ENCODE assay signal across 25 mouse cellular contexts in the genomic region with DNA sequence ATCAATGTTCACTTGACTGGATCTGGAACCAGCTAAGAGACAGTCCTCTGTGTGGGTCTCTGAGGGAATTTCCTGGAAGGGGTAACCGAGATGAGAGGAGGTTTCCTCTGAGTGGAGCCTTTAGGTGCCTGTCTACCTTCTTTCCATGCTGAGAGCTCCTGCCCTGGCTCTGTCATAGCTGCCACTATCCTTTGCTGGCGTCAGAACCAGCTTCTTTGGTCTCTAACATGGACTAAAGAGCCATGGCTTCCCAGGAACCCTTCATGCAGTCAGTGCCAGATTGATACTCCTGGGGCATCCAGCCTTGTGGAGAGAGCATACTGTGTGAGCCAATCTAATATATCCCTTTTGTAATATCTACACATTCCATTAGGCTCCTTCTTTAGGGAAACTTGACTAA.
DNase-seq lines count a peak whose midpoint lies in the region; ATAC-seq and TF ChIP-seq lines count a peak whose summit lies in the region.
"Had no signal": no experiment of that assay in that cellular context is flagged by ENCODE, and none has a peak within 500 bp of the region (broad histone marks: within the 10 kb centered on the region; RNA-seq: fewer than 3 reads in every experiment).

No protein-coding gene starts in this region.

- H3K4me2 ChIP-seq in neural tube, embryonic 15.5 days = no peak overlapping the region
- H3K4me2 ChIP-seq: forebrain, embryonic 12.5 days; hindbrain, embryonic 13.5 days; lung, embryonic 14.5 days; midbrain, embryonic 12.5 days; neural tube, embryonic 12.5 days had no signal

- TF ChIP-seq EP300 in heart, adult 2 months (IDR thresholded peaks at IDR 0.05; ENCODE audit: insufficient read depth, low read depth, low read length) = no peak

- no peak overlapping the region for H3K4me3 ChIP-seq in heart, adult 2 months
- H3K4me3 ChIP-seq in kidney, adult 2 months (ENCODE audit: insufficient read depth, low read depth, low read length) = no peak overlapping the region
- H3K4me3 ChIP-seq in embryonic fibroblast, embryonic 13.5 days (ENCODE audit: insufficient read depth, low read length) = no peak overlapping the region
- no peak overlapping the region for H3K4me3 ChIP-seq in neural tube, embryonic 15.5 days (replicated peaks)
- H3K4me3 ChIP-seq: forebrain, embryonic 12.5 days; hindbrain, embryonic 13.5 days; megakaryocyte, embryonic 14.5 days; midbrain, embryonic 12.5 days; myocyte; neural tube, embryonic 12.5 days had no signal

- 79% methylated on average over 2 of the region's 2 CpGs for WGBS in heart, adult 2 months
- WGBS in kidney, adult 2 months = 92% methylated on average over 2 of the region's 2 CpGs
- WGBS in neural tube, embryonic 15.5 days = 85% methylated on average over 2 of the region's 2 CpGs

- no peak overlapping the region for H3K9ac ChIP-seq in heart, adult 2 months (ENCODE audit: low read depth, low read length)
- H3K9ac ChIP-seq in neural tube, embryonic 15.5 days (replicated peaks) = no peak overlapping the region
- H3K9ac ChIP-seq: forebrain, embryonic 12.5 days; forebrain, postnatal 0 days; hindbrain, embryonic 13.5 days; liver, embryonic 14.5 days; lung, embryonic 14.5 days; midbrain, embryonic 12.5 days; neural tube, embryonic 12.5 days had no signal

- H3K36me3 ChIP-seq in heart, adult 2 months (ENCODE audit: control insufficient read depth, insufficient read depth, low read length) = peaks cover 12% of the 10 kb centered on the region
- H3K36me3 ChIP-seq in kidney, adult 2 months (ENCODE audit: control insufficient read depth, insufficient read depth, low read length) = no peaks in the 10 kb centered on the region
- no peaks in the 10 kb centered on the region for H3K36me3 ChIP-seq in neural tube, embryonic 15.5 days
- H3K36me3 ChIP-seq: forebrain, embryonic 12.5 days; hindbrain, embryonic 13.5 days; midbrain, embryonic 12.5 days; neural tube, embryonic 12.5 days had no signal

- H3K9me3 ChIP-seq in neural tube, embryonic 15.5 days (replicated peaks) = no peaks in the 10 kb centered on the region
- H3K9me3 ChIP-seq: forebrain, embryonic 12.5 days; hindbrain, embryonic 13.5 days; megakaryocyte, embryonic 14.5 days; midbrain, embryonic 12.5 days; neural tube, embryonic 12.5 days had no signal

- peaks cover 15% of the 10 kb centered on the region for H3K4me1 ChIP-seq in heart, adult 2 months (ENCODE audit: control insufficient read depth, insufficient read depth, low read length)
- H3K4me1 ChIP-seq in kidney, adult 2 months (ENCODE audit: control insufficient read depth, insufficient read depth, low read length) = peaks cover 28% of the 10 kb centered on the region
- H3K4me1 ChIP-seq in embryonic fibroblast, embryonic 13.5 days (ENCODE audit: control insufficient read depth, insufficient read depth, low read length) = peaks cover 35% of the 10 kb centered on the region
- peaks cover 19% of the 10 kb centered on the region for H3K4me1 ChIP-seq in neural tube, embryonic 15.5 days

- DNase-seq in heart, adult 2 months = no peak
- DNase-seq in heart, adult 9 months (ENCODE audit: low spot score in 2 of 2) = no peak
- no peak for DNase-seq in kidney, adult 2 months
- no peak for DNase-seq in kidney, postnatal 25 days
- DNase-seq in NIH3T3 (ENCODE audit: low read depth) = peak; percentile 9
- DNase-seq in frontal cortex, adult 2 months (ENCODE audit: extremely low spot score in 1 of 2, low spot score in 1 of 2) = no peak
- DNase-seq: adrenal gland, postnatal 14 days; cerebellum, adult 11-12 months; cerebellum, postnatal 10 days; forebrain, postnatal 0 days; gastrocnemius, postnatal 25 days; right cerebral cortex, postnatal 4 days; thymus, adult 18-20 months; thymus, postnatal 4 days had no signal

- peak overlapping the region; percentile 47 for H3K27ac ChIP-seq in heart, adult 2 months
- H3K27ac ChIP-seq in kidney, adult 2 months (ENCODE audit: insufficient read depth, low read depth, low read length) = 0 out of 2 replicates have a peak overlapping the region, but pooled peaks have one; percentile 7
- H3K27ac ChIP-seq in embryonic fibroblast, embryonic 13.5 days (ENCODE audit: insufficient read depth, low read length) = peak overlapping the region; percentile 86
- no peak overlapping the region for H3K27ac ChIP-seq in neural tube, embryonic 15.5 days (replicated peaks)
- H3K27ac ChIP-seq: forebrain, embryonic 12.5 days; hindbrain, embryonic 13.5 days; liver, embryonic 14.5 days; midbrain, embryonic 12.5 days; neural tube, embryonic 12.5 days had no signal

- no peaks in the 10 kb centered on the region for H3K27me3 ChIP-seq in heart, adult 2 months (ENCODE audit: control insufficient read depth, insufficient read depth, low read length)
- H3K27me3 ChIP-seq in kidney, adult 2 months (replicated peaks; ENCODE audit: control insufficient read depth, insufficient read depth, low read length) = no peaks in the 10 kb centered on the region
- H3K27me3 ChIP-seq in neural tube, embryonic 15.5 days (replicated peaks) = no peaks in the 10 kb centered on the region
- H3K27me3 ChIP-seq: forebrain, embryonic 12.5 days; hindbrain, embryonic 13.5 days; midbrain, embryonic 12.5 days had no signal

- ATAC-seq in neural tube, embryonic 15.5 days (ENCODE audit: low FRiP score) = no peak
- ATAC-seq: forebrain, postnatal 0 days; intestine, postnatal 0 days had no signal

- intact Hi-C loops in heart, adult 2 months (cut with DNase I) = loop anchor here (2.0 kb wide), 1 partner anchor 43 kb away; no protein-coding TSS in a partner anchor

- TF ChIP-seq POLR2A in heart, adult 2 months (IDR thresholded peaks at IDR 0.05; ENCODE audit: insufficient read depth, low read depth, low read length) = no peak
- no peak for TF ChIP-seq POLR2A in kidney, adult 2 months (IDR thresholded peaks at IDR 0.05; ENCODE audit: low read depth, low read length)
- no peak for TF ChIP-seq POLR2A in embryonic fibroblast, embryonic 13.5 days (IDR thresholded peaks at IDR 0.05; ENCODE audit: low read depth, low read length)

- TF ChIP-seq CTCF in heart, adult 2 months (IDR thresholded peaks at IDR 0.05) = no peak
- TF ChIP-seq CTCF in kidney, adult 2 months (conservative IDR thresholded peaks at IDR 0.05; ENCODE audit: insufficient read depth, insufficient read length, low read depth, low read length) = no peak
- TF ChIP-seq CTCF in embryonic fibroblast, embryonic 13.5 days (IDR thresholded peaks at IDR 0.05; ENCODE audit: borderline replicate concordance, insufficient read depth, low read length) = no peak

- no peaks in the 10 kb centered on the region for H3K79me2 ChIP-seq in heart, adult 2 months (replicated peaks; ENCODE audit: control insufficient read depth, insufficient read depth, low read length)
